Mouse (Mus musculus): ENCODE results near the gene Adssl1.

Gene Adssl1

GRCm38 (mm10) chr12:112626455-112626854, 6.6 kb downstream of the Adssl1 start:
- DNase-seq = no peak

- DNase-seq = no peak
These were observed 7.4 kb downstream of the Adssl1 start for GRCm38 (mm10) chr12:112627097-112627881.

- no peak for DNase-seq
These were observed 8.4 kb downstream of the Adssl1 start for GRCm38 (mm10) chr12:112628197-112628596.

GRCm38 (mm10) chr12:112628928-112629721, 9.3 kb downstream of the Adssl1 start:
- DNase-seq = peak; percentile 84

GRCm38 (mm10) chr12:112630029-112630428, 10.2 kb downstream of the Adssl1 start:
- no peak for DNase-seq

- DNase-seq = no peak
These were observed 11.0 kb downstream of the Adssl1 start for GRCm38 (mm10) chr12:112630796-112631195.

- no peak for DNase-seq
These were observed 11.6 kb downstream of the Adssl1 start for GRCm38 (mm10) chr12:112631472-112631871.

GRCm38 (mm10) chr12:112632084-112632777, 12.4 kb downstream of the Adssl1 start:
- DNase-seq = no peak

GRCm38 (mm10) chr12:112632907-112633306, 13.1 kb downstream of the Adssl1 start:
- DNase-seq = no peak

- no peak for DNase-seq
These were observed 13.8 kb downstream of the Adssl1 start for GRCm38 (mm10) chr12:112633686-112634085.

GRCm38 (mm10) chr12:112639526-112639925, 19.7 kb downstream of the Adssl1 start:
- no peak for DNase-seq

- no peak for DNase-seq
These were observed 23.3 kb downstream of the Adssl1 start for GRCm38 (mm10) chr12:112643126-112643525.

GRCm38 (mm10) chr12:112644180-112644854, 24.5 kb downstream of the Adssl1 start, which contains the start of gene Siva1:
Gene Siva1, plus strand, starts transcription at chr12:112644679.
- DNase-seq = peak; percentile 100

GRCm38 (mm10) chr12:112644855-112645506, 25.1 kb downstream of the Adssl1 start:
- DNase-seq = peak; percentile 74

GRCm38 (mm10) chr12:112646139-112646538, 26.3 kb downstream of the Adssl1 start:
- no peak for DNase-seq

- DNase-seq = no peak
These were observed 28.2 kb downstream of the Adssl1 start for GRCm38 (mm10) chr12:112648081-112648480.

- DNase-seq = no peak
These were observed 32.1 kb downstream of the Adssl1 start for GRCm38 (mm10) chr12:112651778-112652439.

GRCm38 (mm10) chr12:112653157-112653824, 33.4 kb downstream of the Adssl1 start:
- DNase-seq = peak; percentile 90

- no peak for DNase-seq
These were observed 34.2 kb downstream of the Adssl1 start for GRCm38 (mm10) chr12:112654076-112654475.

GRCm38 (mm10) chr12:112658619-112659018, 38.8 kb downstream of the Adssl1 start:
- no peak for DNase-seq

- DNase-seq = peak; percentile 35
These were observed 39.3 kb downstream of the Adssl1 start for GRCm38 (mm10) chr12:112659109-112659508.
